Mouse (Mus musculus): ENCODE results near the gene Fos. TPM values are rescaled to one million over a fixed set of nuclear protein-coding genes. Genes with fewer than 3 reads are reported as not detected.
A peak's percentile ranks its signal among the peaks of the same experiment; 100 is the strongest.

The Fos gene
- total and polyA plus RNA-seq, 2 experiments: 0.65 to 1.2 TPM

DNA sequence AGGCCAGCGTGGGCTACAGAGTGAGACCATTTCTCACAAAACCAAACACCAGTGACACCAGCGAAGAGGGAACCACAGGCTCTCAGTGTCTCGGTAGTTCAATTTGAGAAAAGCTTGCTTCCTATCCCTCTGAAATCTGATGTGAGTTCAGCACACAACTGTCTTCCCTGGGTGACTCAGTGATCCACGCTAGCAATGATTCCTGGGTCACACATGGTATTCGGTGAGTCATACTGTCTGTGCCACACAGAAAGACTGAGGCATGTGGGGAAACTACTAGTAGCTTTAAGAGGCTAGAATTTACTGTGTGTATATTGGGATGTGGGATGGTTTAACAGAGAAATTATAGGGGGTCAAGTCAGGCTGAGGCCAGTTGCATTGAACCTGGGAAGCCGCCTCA, 45.9 kb downstream of the Fos start:
- no peak overlapping the region for H3K4me3 ChIP-seq (ENCODE audit: insufficient read depth, low read depth, low read length)
- no peaks in the 10 kb centered on the region for H3K79me2 ChIP-seq (ENCODE audit: control insufficient read depth, insufficient read depth, low read length)
- H3K27ac ChIP-seq (replicated peaks; ENCODE audit: insufficient read depth, low read depth, low read length): no peak overlapping the region
- no peaks in the 10 kb centered on the region for H3K27me3 ChIP-seq (ENCODE audit: control insufficient read depth, insufficient read depth, low read length)
- DNase-seq (ENCODE audit: extremely low read depth, low read depth, low spot score): no peak
- H3K36me3 ChIP-seq (ENCODE audit: control insufficient read depth, insufficient read depth, low read length): no peaks in the 10 kb centered on the region
- WGBS: 90% methylated on average over 6 of the region's 6 CpGs
- no peak for TF ChIP-seq POLR2A (IDR thresholded peaks at IDR 0.05; ENCODE audit: extremely low read depth, insufficient read depth, low read length)
- no peak for TF ChIP-seq CTCF (IDR thresholded peaks at IDR 0.05; ENCODE audit: low read depth, low read length)
- H3K4me1 ChIP-seq (ENCODE audit: control insufficient read depth, insufficient read depth, low read length): peaks cover 4% of the 10 kb centered on the region; the same call in 1 of the 2 replicates
- H3K9ac ChIP-seq (ENCODE audit: low read depth, low read length): no peak overlapping the region

GRCm38 (mm10) chr12:85521101-85521500, 47.4 kb downstream of the Fos start:
- H3K9ac ChIP-seq (ENCODE audit: low read depth, low read length): no peak overlapping the region
- no peak overlapping the region for H3K4me3 ChIP-seq (ENCODE audit: insufficient read depth, low read depth, low read length)
- no peak for DNase-seq (ENCODE audit: extremely low read depth, low read depth, low spot score)
- H3K27ac ChIP-seq (replicated peaks; ENCODE audit: insufficient read depth, low read depth, low read length): no peak overlapping the region
- 93% methylated on average over 6 of the region's 6 CpGs for WGBS
- TF ChIP-seq CTCF (IDR thresholded peaks at IDR 0.05; ENCODE audit: low read depth, low read length): no peak
- TF ChIP-seq POLR2A (IDR thresholded peaks at IDR 0.05; ENCODE audit: extremely low read depth, insufficient read depth, low read length): no peak
- no peaks in the 10 kb centered on the region for H3K79me2 ChIP-seq (ENCODE audit: control insufficient read depth, insufficient read depth, low read length)
- H3K36me3 ChIP-seq (ENCODE audit: control insufficient read depth, insufficient read depth, low read length): no peaks in the 10 kb centered on the region
- peaks cover 4% of the 10 kb centered on the region; the same call in 1 of the 2 replicates for H3K4me1 ChIP-seq (ENCODE audit: control insufficient read depth, insufficient read depth, low read length)
- no peaks in the 10 kb centered on the region for H3K27me3 ChIP-seq (ENCODE audit: control insufficient read depth, insufficient read depth, low read length)

DNA sequence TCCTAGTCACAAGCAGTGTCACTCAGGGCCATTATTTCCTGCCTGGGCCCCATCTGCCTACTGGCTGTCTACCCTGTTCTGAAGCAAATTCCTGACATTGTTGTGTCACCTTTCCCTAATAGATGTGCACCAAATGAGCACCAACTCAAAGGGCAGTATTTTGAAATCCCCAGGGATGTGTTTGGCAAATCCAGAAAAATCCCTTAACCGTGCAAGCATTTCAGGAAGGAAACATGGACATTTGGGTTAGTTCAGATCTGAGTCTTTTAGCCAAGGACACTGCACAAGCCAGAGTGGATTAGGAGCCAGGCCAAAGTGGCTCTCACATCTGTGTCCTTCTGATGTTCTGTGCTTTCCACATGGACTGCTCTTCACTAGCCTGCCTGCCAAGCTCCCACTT, 48.0 kb downstream of the Fos start:
- DNase-seq (ENCODE audit: extremely low read depth, low read depth, low spot score): no peak
- WGBS: 30% methylated on average over 1 of the region's 1 CpGs

GRCm38 (mm10) chr12:85522631-85523388, 49.1 kb downstream of the Fos start:
- 58% methylated on average over 7 of the region's 7 CpGs for WGBS
- no peak overlapping the region for H3K27ac ChIP-seq (replicated peaks; ENCODE audit: insufficient read depth, low read depth, low read length)
- H3K27me3 ChIP-seq (ENCODE audit: control insufficient read depth, insufficient read depth, low read length): no peaks in the 10 kb centered on the region
- H3K36me3 ChIP-seq (ENCODE audit: control insufficient read depth, insufficient read depth, low read length): no peaks in the 10 kb centered on the region
- no peak overlapping the region for H3K4me3 ChIP-seq (ENCODE audit: insufficient read depth, low read depth, low read length)
- DNase-seq (ENCODE audit: extremely low read depth, low read depth, low spot score): no peak
- no peak overlapping the region for H3K9ac ChIP-seq (ENCODE audit: low read depth, low read length)
- no peak for TF ChIP-seq CTCF (IDR thresholded peaks at IDR 0.05; ENCODE audit: low read depth, low read length)
- H3K79me2 ChIP-seq (ENCODE audit: control insufficient read depth, insufficient read depth, low read length): no peaks in the 10 kb centered on the region
- H3K4me1 ChIP-seq (ENCODE audit: control insufficient read depth, insufficient read depth, low read length): peaks cover 4% of the 10 kb centered on the region; the same call in 1 of the 2 replicates

More for the DNA sequence above, 48.0 kb downstream of the Fos start:
- H3K4me1 ChIP-seq (ENCODE audit: control insufficient read depth, insufficient read depth, low read length): peaks cover 4% of the 10 kb centered on the region; the same call in 1 of the 2 replicates
- no peaks in the 10 kb centered on the region for H3K36me3 ChIP-seq (ENCODE audit: control insufficient read depth, insufficient read depth, low read length)
- H3K9ac ChIP-seq (ENCODE audit: low read depth, low read length): no peak overlapping the region
- H3K27me3 ChIP-seq (ENCODE audit: control insufficient read depth, insufficient read depth, low read length): no peaks in the 10 kb centered on the region
- no peaks in the 10 kb centered on the region for H3K79me2 ChIP-seq (ENCODE audit: control insufficient read depth, insufficient read depth, low read length)
- H3K4me3 ChIP-seq (ENCODE audit: insufficient read depth, low read depth, low read length): no peak overlapping the region
- H3K27ac ChIP-seq (replicated peaks; ENCODE audit: insufficient read depth, low read depth, low read length): no peak overlapping the region
- TF ChIP-seq CTCF (IDR thresholded peaks at IDR 0.05; ENCODE audit: low read depth, low read length) (no peak), POLR2A (IDR thresholded peaks at IDR 0.05; ENCODE audit: extremely low read depth, insufficient read depth, low read length) (no peak)

GRCm38 (mm10) chr12:85523421-85524192, 49.9 kb downstream of the Fos start:
- no peak overlapping the region for H3K4me3 ChIP-seq (ENCODE audit: insufficient read depth, low read depth, low read length)
- 66% methylated on average over 14 of the region's 14 CpGs for WGBS
- TF ChIP-seq CTCF (IDR thresholded peaks at IDR 0.05; ENCODE audit: low read depth, low read length): no peak
- TF ChIP-seq POLR2A (IDR thresholded peaks at IDR 0.05; ENCODE audit: extremely low read depth, insufficient read depth, low read length): no peak
- no peaks in the 10 kb centered on the region for H3K36me3 ChIP-seq (ENCODE audit: control insufficient read depth, insufficient read depth, low read length)
- H3K9ac ChIP-seq (ENCODE audit: low read depth, low read length): no peak overlapping the region
- peak; percentile 38 for DNase-seq (ENCODE audit: extremely low read depth, low read depth, low spot score)
- H3K79me2 ChIP-seq (ENCODE audit: control insufficient read depth, insufficient read depth, low read length): no peaks in the 10 kb centered on the region
- H3K27ac ChIP-seq (replicated peaks; ENCODE audit: insufficient read depth, low read depth, low read length): 0 out of 2 replicates have a peak overlapping the region, but pooled peaks have one; percentile 38
- peaks cover 4% of the 10 kb centered on the region; the same call in 1 of the 2 replicates for H3K4me1 ChIP-seq (ENCODE audit: control insufficient read depth, insufficient read depth, low read length)
- no peaks in the 10 kb centered on the region for H3K27me3 ChIP-seq (ENCODE audit: control insufficient read depth, insufficient read depth, low read length)
